Mouse (Mus musculus): Measurements from ENCODE around the gene Mfsd4b2. TPM values are rescaled to one million over a fixed set of nuclear protein-coding genes. Genes with fewer than 3 reads are reported as not detected.

The Mfsd4b2 gene
- polyA plus RNA-seq, 1 experiment from 2014 or later, result 0.06 TPM

DNA sequence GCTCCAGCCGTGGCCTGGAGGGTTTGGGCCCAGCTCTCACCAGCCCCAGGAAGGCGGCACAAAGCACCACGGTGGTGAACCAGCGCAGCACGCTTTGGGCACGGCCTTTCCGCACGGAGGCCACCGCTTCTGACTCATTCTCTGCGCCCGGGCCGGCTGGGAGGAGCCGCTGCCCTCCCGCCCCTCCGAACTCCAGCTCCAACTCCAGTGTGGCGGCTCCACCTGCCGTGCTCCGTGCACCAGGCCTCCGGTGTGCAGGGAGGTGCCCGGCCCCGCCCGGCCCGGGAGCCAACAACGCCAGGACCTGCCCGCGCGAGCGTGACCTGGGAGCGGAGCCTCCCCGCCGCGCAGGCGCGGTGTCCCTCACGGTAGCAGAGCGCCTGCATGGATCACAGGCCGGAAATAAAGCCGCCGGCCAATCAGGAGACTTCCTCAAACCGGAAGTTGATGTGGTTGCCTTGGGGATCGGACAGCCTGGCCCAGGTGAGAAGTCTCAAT is 27.8 kb downstream of the Mfsd4b2 start, which contains the start of gene Mfsd4b4:
TSS of gene Mfsd4b4 (minus strand) at position 365 of the 498 bp plus-strand sequence.
- H3K27me3 ChIP-seq (ENCODE audit: control insufficient read depth, insufficient read depth, low read depth, low read length), result no peaks in the 10 kb centered on the region
- ATAC-seq (ENCODE audit: low read depth), result peak; percentile 98
- peaks cover 17% of the 10 kb centered on the region for H3K4me1 ChIP-seq (ENCODE audit: control insufficient read depth, low read depth, low read length)
- H3K27ac ChIP-seq (ENCODE audit: low read length), result peak within 1 kb of the TSS; percentile 75
- H3K4me2 ChIP-seq (ENCODE audit: low read depth, low read length), result peak within 1 kb of the TSS; percentile 86
- no peaks in the 10 kb centered on the region for H3K36me3 ChIP-seq (ENCODE audit: control insufficient read depth, insufficient read depth)
- H3K9me3 ChIP-seq (replicated peaks; ENCODE audit: control insufficient read depth, low read length), result no peaks in the 10 kb centered on the region
- peak within 1 kb of the TSS; percentile 77 for H3K9ac ChIP-seq (ENCODE audit: low read depth, low read length)
- under 1% methylated on average over 41 of the region's 41 CpGs for WGBS (ENCODE audit: insufficient replicate concordance)
- peak within 1 kb of the TSS; percentile 73 for H3K4me3 ChIP-seq (ENCODE audit: low read depth, low read length)

GRCm38 (mm10) chr10:39896503-39896902 is 30.2 kb downstream of the Mfsd4b2 start:
- no peak overlapping the region for H3K9ac ChIP-seq (ENCODE audit: low read depth, low read length)
- H3K27me3 ChIP-seq (ENCODE audit: control insufficient read depth, insufficient read depth, low read depth, low read length), result no peaks in the 10 kb centered on the region
- H3K4me3 ChIP-seq (ENCODE audit: low read depth, low read length), result no peak overlapping the region
- H3K4me1 ChIP-seq (ENCODE audit: control insufficient read depth, low read depth, low read length), result peaks cover 17% of the 10 kb centered on the region
- no peaks in the 10 kb centered on the region for H3K9me3 ChIP-seq (replicated peaks; ENCODE audit: control insufficient read depth, low read length)
- no peaks in the 10 kb centered on the region for H3K36me3 ChIP-seq (ENCODE audit: control insufficient read depth, insufficient read depth)
- H3K27ac ChIP-seq (ENCODE audit: low read length), result no peak overlapping the region
- WGBS (ENCODE audit: insufficient replicate concordance), result 69% methylated on average over 5 of the region's 5 CpGs
- H3K4me2 ChIP-seq (ENCODE audit: low read depth, low read length), result no peak overlapping the region
- no peak for ATAC-seq (ENCODE audit: low read depth)

- Histone ChIP-seq H3K4me1 (ENCODE audit: control insufficient read depth, low read depth, low read length) (peaks cover 17% of the 10 kb centered on the region), H3K9ac (ENCODE audit: low read depth, low read length) (no peak overlapping the region), H3K4me2 (ENCODE audit: low read depth, low read length) (no peak overlapping the region), H3K27ac (ENCODE audit: low read length) (no peak overlapping the region), H3K4me3 (ENCODE audit: low read depth, low read length) (no peak overlapping the region), H3K9me3 (replicated peaks; ENCODE audit: control insufficient read depth, low read length) (no peaks in the 10 kb centered on the region), H3K27me3 (ENCODE audit: control insufficient read depth, insufficient read depth, low read depth, low read length) (no peaks in the 10 kb centered on the region), H3K36me3 (ENCODE audit: control insufficient read depth, insufficient read depth) (no peaks in the 10 kb centered on the region)
- ATAC-seq (ENCODE audit: low read depth), result peak; percentile 26
- 52% methylated on average over 11 of the region's 11 CpGs for WGBS (ENCODE audit: insufficient replicate concordance)
These were observed 32.7 kb downstream of the Mfsd4b2 start for GRCm38 (mm10) chr10:39893702-39894697.

DNA sequence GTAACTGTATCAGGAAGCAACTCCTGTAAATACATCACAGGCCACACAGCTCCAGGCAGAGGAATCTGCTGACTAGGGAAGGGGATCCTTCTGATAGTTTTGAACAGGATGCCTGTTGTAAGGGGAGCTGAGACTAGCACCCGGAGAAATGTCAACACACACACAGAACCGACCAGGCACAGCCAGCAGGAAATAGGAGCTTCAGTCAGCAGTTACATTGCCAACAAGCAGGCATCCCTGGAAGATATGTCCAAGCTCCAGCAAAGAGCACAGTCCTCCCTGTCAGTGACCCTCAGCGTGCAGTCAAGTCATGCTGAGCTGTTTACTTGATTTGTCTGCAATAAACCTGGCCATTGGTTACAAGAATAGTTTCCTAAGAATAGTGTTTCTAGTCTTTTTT is 38.1 kb downstream of the Mfsd4b2 start:
- ATAC-seq (ENCODE audit: low read depth), result no peak

More for the DNA sequence above, 38.1 kb downstream of the Mfsd4b2 start:
- H3K36me3 ChIP-seq (ENCODE audit: control insufficient read depth, insufficient read depth), result no peaks in the 10 kb centered on the region
- H3K27ac ChIP-seq (ENCODE audit: low read length), result no peak overlapping the region
- H3K4me3 ChIP-seq (ENCODE audit: low read depth, low read length), result no peak overlapping the region
- 43% methylated on average over 3 of the region's 3 CpGs for WGBS (ENCODE audit: insufficient replicate concordance)
- H3K4me1 ChIP-seq (ENCODE audit: control insufficient read depth, low read depth, low read length), result no peaks in the 10 kb centered on the region; the same call in 1 of the 2 replicates
- H3K9me3 ChIP-seq (replicated peaks; ENCODE audit: control insufficient read depth, low read length), result no peaks in the 10 kb centered on the region
- H3K9ac ChIP-seq (ENCODE audit: low read depth, low read length), result no peak overlapping the region
- no peaks in the 10 kb centered on the region for H3K27me3 ChIP-seq (ENCODE audit: control insufficient read depth, insufficient read depth, low read depth, low read length)
- no peak overlapping the region for H3K4me2 ChIP-seq (ENCODE audit: low read depth, low read length)

Other genes starting within 250 kb of the Mfsd4b2 start
- 3.1 and 3.6 TPM in 2 replicates for gene Rev3l, start 194.8 kb downstream of the Mfsd4b2 start, polyA plus RNA-seq (2015; fragmentation: Nextera tagmentation; extraction: Ambion mirVana)
- gene Mfsd4b4, start 27.7 kb downstream of the Mfsd4b2 start, polyA plus RNA-seq (2015; fragmentation: Nextera tagmentation; extraction: Ambion mirVana), result 1.1 and 1.2 TPM in 2 replicates
- 3.1 and 3.6 TPM in 2 replicates for gene Mfsd4b3, start 33.2 kb upstream of the Mfsd4b2 start, polyA plus RNA-seq (2015; fragmentation: Nextera tagmentation; extraction: Ambion mirVana)
- gene Mfsd4b5, start 59.7 kb upstream of the Mfsd4b2 start, polyA plus RNA-seq (2015; fragmentation: Nextera tagmentation; extraction: Ambion mirVana), result 0.11 TPM in 2 replicates
- 0.68 and 0.74 TPM in 2 replicates for gene Mfsd4b1, start 98.3 kb upstream of the Mfsd4b2 start, polyA plus RNA-seq (2015; fragmentation: Nextera tagmentation; extraction: Ambion mirVana)
- 73.1 and 75.2 TPM in 2 replicates for gene Slc16a10, start 215.3 kb upstream of the Mfsd4b2 start, polyA plus RNA-seq (2015; fragmentation: Nextera tagmentation; extraction: Ambion mirVana)